ENCODE assay signal across 9 mouse cellular contexts in genomic region chr1:155212081-155212480, GRCm38 (mm10). TPM values are rescaled to one million over a fixed set of nuclear protein-coding genes. Genes with fewer than 3 reads are reported as not detected.
A peak's percentile ranks its signal among the peaks of the same experiment; 100 is the strongest.
DNase-seq lines count a peak whose midpoint lies in the region; ATAC-seq and TF ChIP-seq lines count a peak whose summit lies in the region.
"Had no signal": no experiment of that assay in that cellular context is flagged by ENCODE, and none has a peak within 500 bp of the region (broad histone marks: within the 10 kb centered on the region; RNA-seq: fewer than 3 reads in every experiment).

No protein-coding gene starts in this region.

- no peak overlapping the region for H3K4me3 ChIP-seq in heart, postnatal 0 days (ENCODE audit: low read depth, low read length)
- no peak overlapping the region for H3K4me3 ChIP-seq in embryonic facial prominence, embryonic 14.5 days (ENCODE audit: low read depth, low read length)
- H3K4me3 ChIP-seq in hindbrain, embryonic 14.5 days (replicated peaks; ENCODE audit: low read length) = no peak overlapping the region
- H3K4me3 ChIP-seq in midbrain, embryonic 14.5 days (replicated peaks; ENCODE audit: low read depth, low read length) = no peak overlapping the region
- no peak overlapping the region for H3K4me3 ChIP-seq in liver, embryonic 12.5 days

- DNase-seq in heart, postnatal 0 days (ENCODE audit: low spot score) = no peak
- DNase-seq in heart, adult 8-10 months (ENCODE audit: low spot score) = no peak
- no peak for DNase-seq in embryonic facial prominence, embryonic 14.5 days (ENCODE audit: low spot score)
- DNase-seq in hindbrain, embryonic 14.5 days (ENCODE audit: low spot score) = no peak
- peak; percentile 49 for DNase-seq in midbrain, embryonic 14.5 days
- no peak for DNase-seq in layer of hippocampus, postnatal 14 days (ENCODE audit: low spot score in 2 of 2)
- no peak for DNase-seq in layer of hippocampus, adult 9-10 months (ENCODE audit: low spot score)

- H3K9me3 ChIP-seq in heart, postnatal 0 days (replicated peaks; ENCODE audit: control insufficient read depth, low read length) = no peaks in the 10 kb centered on the region
- no peaks in the 10 kb centered on the region for H3K9me3 ChIP-seq in embryonic facial prominence, embryonic 14.5 days (ENCODE audit: control insufficient read depth, low read length)
- no peaks in the 10 kb centered on the region for H3K9me3 ChIP-seq in hindbrain, embryonic 14.5 days (ENCODE audit: control insufficient read depth, low read length)
- H3K9me3 ChIP-seq in midbrain, embryonic 14.5 days (ENCODE audit: control insufficient read depth, low read length) = no peaks in the 10 kb centered on the region
- no peaks in the 10 kb centered on the region for H3K9me3 ChIP-seq in liver, embryonic 12.5 days (replicated peaks)

- 21% methylated on average over 4 of the region's 4 CpGs for WGBS in heart, postnatal 0 days
- 27% methylated on average over 4 of the region's 4 CpGs for WGBS in embryonic facial prominence, embryonic 14.5 days
- WGBS in hindbrain, embryonic 14.5 days = 32% methylated on average over 4 of the region's 4 CpGs
- WGBS in midbrain, embryonic 14.5 days = 41% methylated on average over 4 of the region's 4 CpGs
- 50% methylated on average over 4 of the region's 4 CpGs for WGBS in liver, embryonic 12.5 days (ENCODE audit: insufficient replicate concordance)

- peaks cover 24% of the 10 kb centered on the region for H3K36me3 ChIP-seq in heart, postnatal 0 days (replicated peaks; ENCODE audit: control insufficient read depth, insufficient read depth, low read length)
- 0 out of 2 replicates have a peak, but pooled peaks cover 5% of the 10 kb centered on the region for H3K36me3 ChIP-seq in embryonic facial prominence, embryonic 14.5 days (ENCODE audit: control insufficient read depth, insufficient read depth, low read length)
- peaks cover 8% of the 10 kb centered on the region; the same call in 1 of the 2 replicates for H3K36me3 ChIP-seq in hindbrain, embryonic 14.5 days (replicated peaks; ENCODE audit: control insufficient read depth, insufficient read depth)
- H3K36me3 ChIP-seq in midbrain, embryonic 14.5 days (ENCODE audit: control insufficient read depth, insufficient read depth, low read length) = peaks cover 8% of the 10 kb centered on the region
- peaks cover 5% of the 10 kb centered on the region; the same call in 1 of the 2 replicates for H3K36me3 ChIP-seq in liver, embryonic 12.5 days

- TF ChIP-seq CTCF in heart, postnatal 0 days (IDR thresholded peaks at IDR 0.05; ENCODE audit: low read depth) = no peak

- no peak for TF ChIP-seq EP300 in heart, postnatal 0 days (IDR thresholded peaks at IDR 0.05; ENCODE audit: low read depth)

- no peak for ATAC-seq in heart, postnatal 0 days (ENCODE audit: insufficient read depth, low read depth)
- ATAC-seq in embryonic facial prominence, embryonic 14.5 days (ENCODE audit: low read depth) = no peak
- ATAC-seq in hindbrain, embryonic 14.5 days (ENCODE audit: low FRiP score) = no peak
- ATAC-seq in midbrain, embryonic 14.5 days (ENCODE audit: low FRiP score, low TSS enrichment) = peak; percentile 25; the same call in 1 of the 2 replicates
- no peak for ATAC-seq in liver, embryonic 12.5 days

- H3K4me1 ChIP-seq in heart, postnatal 0 days (ENCODE audit: control insufficient read depth, insufficient read depth) = peaks cover 35% of the 10 kb centered on the region
- peaks cover 32% of the 10 kb centered on the region for H3K4me1 ChIP-seq in embryonic facial prominence, embryonic 14.5 days (ENCODE audit: control insufficient read depth, insufficient read depth, low read length)
- peaks cover 55% of the 10 kb centered on the region for H3K4me1 ChIP-seq in hindbrain, embryonic 14.5 days (replicated peaks; ENCODE audit: control insufficient read depth, insufficient read depth, low read length)
- peaks cover 41% of the 10 kb centered on the region for H3K4me1 ChIP-seq in midbrain, embryonic 14.5 days (ENCODE audit: control insufficient read depth, insufficient read depth, low read length)
- peaks cover 19% of the 10 kb centered on the region; the same call in 1 of the 2 replicates for H3K4me1 ChIP-seq in liver, embryonic 12.5 days

- no peaks in the 10 kb centered on the region for H3K27me3 ChIP-seq in heart, postnatal 0 days (ENCODE audit: control insufficient read depth, insufficient read depth, low read length)
- H3K27me3 ChIP-seq in embryonic facial prominence, embryonic 14.5 days (replicated peaks; ENCODE audit: control insufficient read depth, insufficient read depth, low read length) = no peaks in the 10 kb centered on the region
- H3K27me3 ChIP-seq in hindbrain, embryonic 14.5 days (ENCODE audit: control insufficient read depth, insufficient read depth, low read length) = no peaks in the 10 kb centered on the region
- H3K27me3 ChIP-seq in midbrain, embryonic 14.5 days (ENCODE audit: control insufficient read depth, insufficient read depth, low read length) = no peaks in the 10 kb centered on the region
- H3K27me3 ChIP-seq in liver, embryonic 12.5 days (replicated peaks) = peaks cover 3% of the 10 kb centered on the region; the same call in 1 of the 2 replicates

- H3K4me2 ChIP-seq in heart, postnatal 0 days (ENCODE audit: low read depth, low read length) = no peak overlapping the region
- no peak overlapping the region for H3K4me2 ChIP-seq in embryonic facial prominence, embryonic 14.5 days (ENCODE audit: low read depth, low read length)
- no peak overlapping the region for H3K4me2 ChIP-seq in hindbrain, embryonic 14.5 days (replicated peaks)
- no peak overlapping the region for H3K4me2 ChIP-seq in midbrain, embryonic 14.5 days (ENCODE audit: low read length)
- H3K4me2 ChIP-seq in liver, embryonic 12.5 days = no peak overlapping the region

- H3K9ac ChIP-seq in heart, postnatal 0 days (replicated peaks; ENCODE audit: low read depth, low read length) = peak overlapping the region; percentile 24; the same call in 1 of the 2 replicates
- H3K9ac ChIP-seq in embryonic facial prominence, embryonic 14.5 days (ENCODE audit: low read depth, low read length) = no peak overlapping the region
- peak overlapping the region; percentile 29; the same call in 1 of the 2 replicates for H3K9ac ChIP-seq in hindbrain, embryonic 14.5 days
- peak overlapping the region; percentile 36; the same call in 1 of the 2 replicates for H3K9ac ChIP-seq in midbrain, embryonic 14.5 days (replicated peaks; ENCODE audit: low read length)
- no peak overlapping the region for H3K9ac ChIP-seq in liver, embryonic 12.5 days
- H3K9ac ChIP-seq: liver, embryonic 14.5 days had no signal

- peak overlapping the region; percentile 68 for H3K27ac ChIP-seq in heart, postnatal 0 days (ENCODE audit: low read depth)
- peak overlapping the region; percentile 67; the same call in 1 of the 2 replicates for H3K27ac ChIP-seq in embryonic facial prominence, embryonic 14.5 days (replicated peaks; ENCODE audit: low read depth, low read length)
- H3K27ac ChIP-seq in hindbrain, embryonic 14.5 days = peak overlapping the region; percentile 77
- peak overlapping the region; percentile 71 for H3K27ac ChIP-seq in midbrain, embryonic 14.5 days (replicated peaks; ENCODE audit: low read depth, low read length)
- H3K27ac ChIP-seq in liver, embryonic 12.5 days = no peak overlapping the region
- H3K27ac ChIP-seq: liver, embryonic 14.5 days had no signal

RNA-seq across cellular contexts. Expression of gene BC034090, which starts 32.2 kb away (rescaled TPM):
- total RNA-seq in heart, postnatal 0 days (2014; rRNA removed; ENCODE audit: low replicate concordance) = 45.1 and 82.1 TPM in 2 replicates
- 9.5 and 9.7 TPM in 2 replicates for polyA plus RNA-seq in heart, postnatal 0 days (2015; fragmentation: Nextera tagmentation; extraction: Ambion mirVana)
- total RNA-seq in heart, adult 8-10 months (2022) = 10 to 100 TPM; 33.0 to 42.1 (median 39.3) TPM
- 4.6 and 4.8 TPM in 2 replicates for polyA plus RNA-seq in embryonic facial prominence, embryonic 14.5 days (2014; fragmentation: Nextera tagmentation; extraction: Ambion mirVana)
- 4.0 and 4.1 TPM in 2 replicates for polyA plus RNA-seq in hindbrain, embryonic 14.5 days (2014; fragmentation: Nextera tagmentation; extraction: Ambion mirVana)
- polyA plus RNA-seq in midbrain, embryonic 14.5 days (2014; fragmentation: Nextera tagmentation; extraction: Ambion mirVana) = 3.4 and 3.5 TPM in 2 replicates
- total RNA-seq in layer of hippocampus, postnatal 14 days (2021) = 1 to 10 TPM; 6.7 to 8.3 TPM
- 0.28 and 0.46 TPM in 2 replicates for polyA plus RNA-seq in liver, embryonic 12.5 days (2016; fragmentation: Nextera tagmentation; extraction: Ambion mirVana)

RNA-seq across cellular contexts. Expression of gene Stx6, which starts 53.6 kb away (rescaled TPM):
- 56.6 and 59.4 TPM in 2 replicates for total RNA-seq in heart, postnatal 0 days (2014; rRNA removed; ENCODE audit: low replicate concordance)
- polyA plus RNA-seq in heart, postnatal 0 days (2015; fragmentation: Nextera tagmentation; extraction: Ambion mirVana) = 36.3 and 39.6 TPM in 2 replicates
- total RNA-seq in heart, adult 8-10 months (2022) = 10 to 100 TPM; 20.0 to 24.4 (median 23.4) TPM
- 69.7 and 74.6 TPM in 2 replicates for polyA plus RNA-seq in embryonic facial prominence, embryonic 14.5 days (2014; fragmentation: Nextera tagmentation; extraction: Ambion mirVana)
- polyA plus RNA-seq in hindbrain, embryonic 14.5 days (2014; fragmentation: Nextera tagmentation; extraction: Ambion mirVana) = 113 and 117 TPM in 2 replicates
- polyA plus RNA-seq in midbrain, embryonic 14.5 days (2014; fragmentation: Nextera tagmentation; extraction: Ambion mirVana) = 121 and 124 TPM in 2 replicates
- 10 to 100 TPM; 88.3 to 88.6 TPM for total RNA-seq in layer of hippocampus, postnatal 14 days (2021)
- polyA plus RNA-seq in liver, embryonic 12.5 days (2016; fragmentation: Nextera tagmentation; extraction: Ambion mirVana) = 21.8 and 24.0 TPM in 2 replicates

Comparison
In these comparisons a context has a peak if more than half of its experiments do, and no peak if none do; other contexts are left out.
1. H3K9ac ChIP-seq: peak in heart, postnatal 0 days (single experiment), hindbrain, embryonic 14.5 days (single experiment) and midbrain, embryonic 14.5 days (single experiment); none in embryonic facial prominence, embryonic 14.5 days (single experiment) and liver, embryonic 12.5 days (single experiment).